Comparison of ENCODE assay signal across 9 mouse cellular contexts in genomic region chr3:117358981-117359628, GRCm38 (mm10). TPM values are rescaled to one million over a fixed set of nuclear protein-coding genes. Genes with fewer than 3 reads are reported as not detected.
A peak's percentile ranks its signal among the peaks of the same experiment; 100 is the strongest.
DNase-seq lines count a peak whose midpoint lies in the region; ATAC-seq and TF ChIP-seq lines count a peak whose summit lies in the region.
"Had no signal": no experiment of that assay in that cellular context is flagged by ENCODE, and none has a peak within 500 bp of the region (broad histone marks: within the 10 kb centered on the region; RNA-seq: fewer than 3 reads in every experiment).

No protein-coding gene starts in this region.

- WGBS in embryonic facial prominence, embryonic 12.5 days, result 85% methylated on average over 5 of the region's 5 CpGs
- WGBS in limb, embryonic 12.5 days, result 84% methylated on average over 5 of the region's 5 CpGs

- no peaks in the 10 kb centered on the region for H3K36me3 ChIP-seq in embryonic facial prominence, embryonic 12.5 days
- no peaks in the 10 kb centered on the region for H3K36me3 ChIP-seq in limb, embryonic 12.5 days

- peaks cover 4% of the 10 kb centered on the region; the same call in 1 of the 2 replicates for H3K4me1 ChIP-seq in embryonic facial prominence, embryonic 12.5 days
- H3K4me1 ChIP-seq in limb, embryonic 12.5 days (replicated peaks), result peaks cover 9% of the 10 kb centered on the region

- no peaks in the 10 kb centered on the region for H3K9me3 ChIP-seq in embryonic facial prominence, embryonic 12.5 days
- H3K9me3 ChIP-seq in limb, embryonic 12.5 days, result no peaks in the 10 kb centered on the region

- no peak for TF ChIP-seq CTCF in layer of hippocampus, adult 2 months (conservative IDR thresholded peaks at IDR 0.05)

- 0 out of 2 replicates have a peak overlapping the region, but pooled peaks have one; percentile 90 for H3K4me2 ChIP-seq in embryonic facial prominence, embryonic 12.5 days (replicated peaks)
- H3K4me2 ChIP-seq in limb, embryonic 12.5 days, result peak overlapping the region; percentile 87

- H3K27ac ChIP-seq in layer of hippocampus, adult 2 months, result peak overlapping the region; percentile 98
- no peak overlapping the region for H3K27ac ChIP-seq in embryonic facial prominence, embryonic 12.5 days
- H3K27ac ChIP-seq in limb, embryonic 12.5 days, result no peak overlapping the region

- H3K27me3 ChIP-seq in embryonic facial prominence, embryonic 12.5 days, result no peaks in the 10 kb centered on the region; the same call in none of the 2 replicates
- peaks cover 27% of the 10 kb centered on the region for H3K27me3 ChIP-seq in limb, embryonic 12.5 days

- DNase-seq in frontal cortex, postnatal 14 days (ENCODE audit: low spot score in 2 of 2), result no peak
- no peak for DNase-seq in layer of hippocampus, adult 2 months (ENCODE audit: low spot score in 2 of 2)
- no peak for DNase-seq in layer of hippocampus, postnatal 36 days
- DNase-seq in embryo, embryonic 9.5 days (ENCODE audit: extremely low spot score), result no peak
- DNase-seq in adrenal gland, adult 2 months, result no peak

- ATAC-seq in frontal cortex, adult (ENCODE audit: low TSS enrichment), result peak; percentile 22
- ATAC-seq in embryonic facial prominence, embryonic 12.5 days (ENCODE audit: insufficient number of reproducible peaks, insufficient read depth, low FRiP score, low TSS enrichment), result no peak
- 0 out of 2 replicates have a peak, but pooled peaks have one; percentile 20 for ATAC-seq in limb, embryonic 12.5 days (ENCODE audit: insufficient number of reproducible peaks, insufficient read depth, low FRiP score, low TSS enrichment, low read depth)

- H3K4me3 ChIP-seq in layer of hippocampus, adult 2 months, result peak overlapping the region; percentile 81
- no peak overlapping the region for H3K4me3 ChIP-seq in embryonic facial prominence, embryonic 12.5 days
- H3K4me3 ChIP-seq in limb, embryonic 12.5 days (replicated peaks), result no peak overlapping the region

- no peak overlapping the region for H3K9ac ChIP-seq in embryonic facial prominence, embryonic 12.5 days
- H3K9ac ChIP-seq in limb, embryonic 12.5 days (replicated peaks), result no peak overlapping the region

RNA-seq across cellular contexts. Expression of gene Plppr4, which starts 1.6 kb away (rescaled TPM):
- 100 to 1,000 TPM; 313 to 317 TPM for total RNA-seq in layer of hippocampus, adult 2 months (2021)
- total RNA-seq in layer of hippocampus, postnatal 36 days (2021), result 100 to 1,000 TPM; 297 to 315 TPM
- 0.38 and 0.49 TPM in 2 replicates for polyA plus RNA-seq in embryonic facial prominence, embryonic 12.5 days (2016; fragmentation: Nextera tagmentation; extraction: Ambion mirVana)
- polyA plus RNA-seq in limb, embryonic 12.5 days (2016; fragmentation: Nextera tagmentation; extraction: Ambion mirVana), result 0.10 and 0.38 TPM in 2 replicates
- total RNA-seq in adrenal gland, adult 2 months (2021), result 1 to 10 TPM in 1 of 2 experiments, under 1 TPM in 1; 0.69 to 1.8 TPM
- polyA plus RNA-seq in adrenal gland, adult 2 months (2012; rRNA removed), result 0.49 and 0.84 TPM in 2 replicates
- polyA plus RNA-seq: C2C12 had no signal

Comparison
In these comparisons a context has a peak if more than half of its experiments do, and no peak if none do; other contexts are left out.
1. RNA of gene Plppr4, which starts 1.6 kb away (total RNA-seq): 313 to 317 TPM in layer of hippocampus, adult 2 months and 297 to 315 TPM in layer of hippocampus, postnatal 36 days; 0.69 to 1.8 TPM in adrenal gland, adult 2 months; every median in the first group is over 100 times any median in the second.